Mouse (Mus musculus): ENCODE results near the gene Ifna7.

Gene Ifna7

DNA sequence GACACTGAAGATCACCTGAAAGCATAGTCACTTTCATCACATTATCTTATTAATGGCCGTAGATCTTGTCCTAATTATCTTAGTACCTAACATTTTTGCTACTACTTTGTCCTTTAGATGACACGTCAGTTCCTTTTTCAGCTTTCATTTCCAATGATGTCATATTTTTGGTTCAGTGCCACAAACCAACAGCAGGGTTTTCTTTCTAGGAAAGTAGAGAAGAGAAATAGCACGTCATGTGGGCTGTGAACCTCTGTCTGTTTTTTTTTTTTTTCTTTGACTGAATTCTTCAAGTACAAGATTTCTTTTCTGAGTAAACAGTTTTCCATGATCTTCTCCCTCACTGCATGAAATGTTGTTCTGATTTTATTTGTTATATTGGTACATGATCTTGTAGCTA is 24.0 kb downstream of the Ifna7 start:
- no peak for DNase-seq (ENCODE audit: low spot score in 2 of 2)

GRCm38 (mm10) chr4:88841438-88841911 is 25.4 kb downstream of the Ifna7 start, which contains the start of gene Ifna4:
Gene Ifna4 (plus strand): TSS chr4:88841861.
- DNase-seq (ENCODE audit: low spot score in 2 of 2): no peak

DNA sequence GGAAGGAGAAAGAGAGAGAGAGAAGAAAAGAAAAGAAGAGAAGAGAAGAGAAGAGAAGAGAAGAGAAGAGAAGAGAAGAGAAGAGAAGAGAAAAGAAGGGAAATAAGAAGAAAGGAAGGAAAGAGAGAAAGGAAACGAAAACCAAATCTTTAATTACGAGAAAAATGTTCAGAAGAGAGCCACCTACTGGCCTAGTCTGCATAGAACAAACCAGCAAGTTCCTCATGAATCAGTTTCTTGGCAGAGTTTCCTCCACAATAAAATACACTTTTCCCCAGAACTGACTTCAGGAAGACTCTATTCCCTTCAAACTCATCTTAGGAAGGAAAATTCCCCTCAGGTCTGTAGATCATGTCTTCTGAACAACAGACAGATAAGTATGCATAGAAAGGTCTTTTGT is 29.3 kb downstream of the Ifna7 start:
- no peak for DNase-seq (ENCODE audit: low spot score in 2 of 2)

DNA sequence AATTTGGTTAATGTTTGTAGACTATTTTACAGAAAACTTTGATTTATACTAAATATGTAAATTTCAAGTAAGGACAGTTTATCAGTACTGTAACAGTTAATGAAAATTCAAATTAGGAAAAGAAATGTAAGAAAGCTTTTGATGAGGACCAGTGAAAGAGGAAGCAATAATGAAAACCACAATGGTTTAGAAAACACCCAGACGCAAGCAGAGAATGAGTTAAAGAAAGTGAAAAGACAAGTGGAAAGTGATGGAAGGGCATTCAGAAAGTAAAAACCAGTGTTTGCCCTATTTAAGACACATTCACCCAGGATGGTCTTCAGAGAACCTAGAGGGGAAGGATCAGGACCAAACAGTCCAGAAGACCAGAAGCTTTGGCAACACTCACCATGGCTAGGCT is 33.7 kb downstream of the Ifna7 start, which contains the start of gene Ifna1:
Ifna1 (plus strand) TSS at position 390 of the 400 bp plus-strand sequence.
- no peak for DNase-seq (ENCODE audit: low spot score in 2 of 2)

DNA sequence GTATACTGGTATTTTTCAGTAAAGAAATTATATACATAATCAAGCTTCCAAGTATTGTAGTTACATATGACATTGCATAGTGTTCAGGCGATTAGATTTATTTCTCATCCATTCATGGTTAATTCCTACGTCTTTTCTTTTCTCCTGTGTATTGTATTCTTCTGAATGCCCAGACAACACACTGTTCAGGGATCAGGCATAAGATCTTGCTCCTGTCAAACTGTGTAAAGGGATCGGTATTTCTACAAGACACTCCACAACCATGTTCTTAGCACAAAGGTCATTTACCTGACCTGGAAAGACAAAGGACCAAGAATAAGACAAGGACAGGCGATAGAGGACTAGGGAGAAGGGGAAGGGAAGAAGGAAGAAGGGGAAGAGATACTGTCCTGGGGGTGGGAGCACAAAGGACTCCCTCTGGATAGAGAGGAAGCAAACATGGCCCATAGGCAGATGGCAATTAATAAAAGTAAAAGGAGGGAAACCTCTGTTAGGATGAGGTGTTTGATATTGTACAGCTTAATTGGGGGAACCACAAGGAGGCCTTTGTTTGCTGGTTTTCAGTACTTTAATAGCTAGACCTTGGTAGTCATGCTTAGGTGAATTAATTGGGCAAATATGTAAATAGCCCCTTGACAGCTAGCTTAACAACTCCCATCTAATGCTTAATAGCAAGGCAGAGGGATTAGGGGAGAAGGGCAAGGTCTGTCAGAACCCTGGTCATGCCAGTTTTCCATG is 35.2 kb downstream of the Ifna7 start:
- DNase-seq (ENCODE audit: low spot score in 2 of 2): no peak

- no peak for DNase-seq (ENCODE audit: low spot score in 2 of 2)
Measured at GRCm38 (mm10) chr4:88859214-88859613, 43.2 kb downstream of the Ifna7 start.

DNA sequence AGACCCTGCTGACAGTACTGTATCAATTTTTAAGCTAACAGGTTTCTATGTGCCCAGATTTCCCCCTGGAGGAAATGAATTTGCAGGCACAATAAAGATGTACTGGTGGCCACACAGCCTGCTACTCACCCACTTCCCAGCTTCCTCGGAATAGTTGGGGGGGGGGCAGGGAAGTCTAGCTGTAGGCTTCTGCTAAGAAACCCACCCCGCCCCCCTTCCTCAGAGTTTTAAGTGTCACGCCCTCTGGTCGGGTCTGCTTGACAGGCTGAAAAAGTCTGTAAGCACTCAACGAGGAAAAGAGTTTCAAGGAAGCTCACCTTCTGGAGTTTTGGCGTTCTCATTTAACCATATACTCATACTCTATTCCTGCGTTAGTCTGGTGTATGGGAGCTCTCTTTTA is 47.3 kb downstream of the Ifna7 start:
- DNase-seq (ENCODE audit: low spot score in 2 of 2): no peak

DNA sequence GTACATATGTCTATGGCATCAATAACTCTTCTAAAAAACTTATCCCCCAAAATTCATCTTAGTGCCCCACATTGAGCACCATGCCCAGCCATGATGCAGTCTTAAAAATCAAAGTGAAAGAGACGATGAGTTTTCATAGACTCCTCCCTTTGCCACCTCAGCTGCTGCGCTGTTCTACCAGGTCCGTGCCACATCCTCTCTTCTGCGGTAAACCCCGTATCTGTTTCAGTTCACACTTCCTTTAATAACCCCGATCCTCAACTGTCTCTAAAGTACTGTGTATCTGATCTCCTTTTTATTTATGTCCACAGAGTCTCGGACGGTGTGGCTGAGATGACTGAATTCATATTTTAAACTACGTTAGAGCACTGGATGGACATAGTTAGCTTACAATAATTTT is 48.6 kb downstream of the Ifna7 start:
- peak; percentile 78 to 79 for DNase-seq (ENCODE audit: low spot score in 2 of 2)

GRCm38 (mm10) chr4:88865011-88865569 is 49.1 kb downstream of the Ifna7 start:
- DNase-seq (ENCODE audit: low spot score in 2 of 2): peak; percentile 14 to 30

Data from natural killer cell, adult 2 months (primary cell).